Mouse (Mus musculus) skeletal muscle tissue, adult 2 months (tissue): Measurements from ENCODE around the gene Slc26a9.

Source experiments
- DNase-seq: peaks from one replicate; pipeline ENCODE4 v3.0.0-alpha.2; 2012; ENCODE audit warnings: low read depth, low spot score

Slc26a9 gene

GRCm38 (mm10) chr1:131743868-131744464 lies at the start of gene Slc26a9:
Slc26a9 (plus strand) TSS chr1:131744022.
- no peak for DNase-seq

GRCm38 (mm10) chr1:131695308-131695707 lies 48.5 kb upstream of the Slc26a9 start:
- DNase-seq, result no peak

GRCm38 (mm10) chr1:131696325-131696724 lies 47.5 kb upstream of the Slc26a9 start:
- DNase-seq, result no peak

GRCm38 (mm10) chr1:131698770-131699169 lies 45.1 kb upstream of the Slc26a9 start:
- DNase-seq, result no peak

GRCm38 (mm10) chr1:131699642-131700041 lies 44.2 kb upstream of the Slc26a9 start:
- no peak for DNase-seq

GRCm38 (mm10) chr1:131700447-131700846 lies 43.4 kb upstream of the Slc26a9 start:
- no peak for DNase-seq

- DNase-seq, result no peak
Measured at GRCm38 (mm10) chr1:131701391-131701790, 42.4 kb upstream of the Slc26a9 start.

GRCm38 (mm10) chr1:131702094-131702766 lies 41.6 kb upstream of the Slc26a9 start:
- DNase-seq, result no peak

GRCm38 (mm10) chr1:131703482-131703881 lies 40.3 kb upstream of the Slc26a9 start:
- no peak for DNase-seq

GRCm38 (mm10) chr1:131708338-131708737 lies 35.5 kb upstream of the Slc26a9 start:
- DNase-seq, result no peak

- DNase-seq, result no peak
Measured at GRCm38 (mm10) chr1:131711518-131711917, 32.3 kb upstream of the Slc26a9 start.

GRCm38 (mm10) chr1:131712386-131712785 lies 31.4 kb upstream of the Slc26a9 start:
- DNase-seq, result peak; percentile 72

- DNase-seq, result no peak
Measured at GRCm38 (mm10) chr1:131714388-131715337, 29.2 kb upstream of the Slc26a9 start.

GRCm38 (mm10) chr1:131718952-131719694 lies 24.7 kb upstream of the Slc26a9 start:
- DNase-seq, result no peak

- no peak for DNase-seq
Measured at GRCm38 (mm10) chr1:131721989-131722388, 21.8 kb upstream of the Slc26a9 start.

- DNase-seq, result no peak
Measured at GRCm38 (mm10) chr1:131723549-131723948, 20.3 kb upstream of the Slc26a9 start.

GRCm38 (mm10) chr1:131726586-131726985 lies 17.2 kb upstream of the Slc26a9 start:
- peak; percentile 28 for DNase-seq

- no peak for DNase-seq
Measured at GRCm38 (mm10) chr1:131730639-131731437, 13.0 kb upstream of the Slc26a9 start.

GRCm38 (mm10) chr1:131733474-131734180 lies 10.2 kb upstream of the Slc26a9 start:
- DNase-seq, result no peak

GRCm38 (mm10) chr1:131734657-131735273 lies 9.1 kb upstream of the Slc26a9 start:
- no peak for DNase-seq
